Mouse (Mus musculus): ENCODE results near the gene Cnppd1. TPM values are rescaled to one million over a fixed set of nuclear protein-coding genes. Genes with fewer than 3 reads are reported as not detected.

Gene Cnppd1
- 35.1 and 38.3 TPM in 2 replicates for polyA plus RNA-seq (2015; fragmentation: Nextera tagmentation; extraction: Ambion mirVana)

- Histone ChIP-seq H3K4me1 (replicated peaks; ENCODE audit: control insufficient read depth, insufficient read depth) (0 out of 2 replicates have a peak, but pooled peaks cover 3% of the 10 kb centered on the region), H3K27ac (replicated peaks) (peak within 1 kb of the TSS; percentile 96), H3K4me3 (ENCODE audit: low read depth, low read length) (peak within 1 kb of the TSS; percentile 82), H3K9me3 (ENCODE audit: control insufficient read depth, low read length) (no peaks in the 10 kb centered on the region), H3K9ac (ENCODE audit: low read length) (peak within 1 kb of the TSS; percentile 88), H3K27me3 (ENCODE audit: control insufficient read depth, insufficient read depth, low read length) (no peaks in the 10 kb centered on the region), H3K4me2 (replicated peaks; ENCODE audit: low read depth) (peak within 1 kb of the TSS; percentile 89), H3K36me3 (ENCODE audit: control insufficient read depth, insufficient read depth, low read length) (peaks cover 35% of the 10 kb centered on the region)
- peak; percentile 89 for ATAC-seq (ENCODE audit: low FRiP score, low TSS enrichment)
- WGBS, result under 1% methylated on average over 87 of the region's 91 CpGs
- peak; percentile 98 for DNase-seq (ENCODE audit: low spot score)
- no peak for TF ChIP-seq EP300 (optimal IDR thresholded peaks at IDR 0.05)
- peak; percentile 71 for TF ChIP-seq CTCF (IDR thresholded peaks at IDR 0.05; ENCODE audit: low read depth)
Measured at GRCm38 (mm10) chr1:75142301-75143261, at the start of gene Cnppd1, which contains the start of gene Retreg2. Gene Cnppd1, minus strand, starts transcription at chr1:75142711. Gene Retreg2, plus strand, starts transcription at chr1:75142778.

- peaks cover 15% of the 10 kb centered on the region for H3K36me3 ChIP-seq (ENCODE audit: control insufficient read depth, insufficient read depth, low read length)
- H3K27ac ChIP-seq (replicated peaks), result peak within 1 kb of the TSS; percentile 97
- peak within 1 kb of the TSS; percentile 83 for H3K4me3 ChIP-seq (ENCODE audit: low read depth, low read length)
- no peaks in the 10 kb centered on the region for H3K9me3 ChIP-seq (ENCODE audit: control insufficient read depth, low read length)
- peak within 1 kb of the TSS; percentile 95 for H3K4me2 ChIP-seq (replicated peaks; ENCODE audit: low read depth)
- peaks cover 6% of the 10 kb centered on the region; the same call in 1 of the 2 replicates for H3K4me1 ChIP-seq (replicated peaks; ENCODE audit: control insufficient read depth, insufficient read depth)
- no peaks in the 10 kb centered on the region for H3K27me3 ChIP-seq (ENCODE audit: control insufficient read depth, insufficient read depth, low read length)
- peak; percentile 96 for DNase-seq (ENCODE audit: low spot score)
- WGBS, result under 1% methylated on average over 56 of the region's 56 CpGs
- TF ChIP-seq CTCF (IDR thresholded peaks at IDR 0.05; ENCODE audit: low read depth) (peak; percentile 22; the same call in 1 of the 2 replicates), EP300 (optimal IDR thresholded peaks at IDR 0.05) (no peak)
- peak within 1 kb of the TSS; percentile 92 for H3K9ac ChIP-seq (ENCODE audit: low read length)
- ATAC-seq (ENCODE audit: low FRiP score, low TSS enrichment), result peak; percentile 99
Measured at GRCm38 (mm10) chr1:75191622-75192402, 49.3 kb upstream of the Cnppd1 start, which contains the start of the genes Ankzf1 and Atg9a. Gene Ankzf1, plus strand, starts transcription at chr1:75192151. Gene Atg9a, minus strand, starts transcription at chr1:75192196.

- WGBS, result 42% methylated on average over 5 of the region's 5 CpGs
- H3K9me3 ChIP-seq (ENCODE audit: control insufficient read depth, low read length), result no peaks in the 10 kb centered on the region
- peak overlapping the region; percentile 83 for H3K4me3 ChIP-seq (ENCODE audit: low read depth, low read length)
- no peak for DNase-seq (ENCODE audit: low spot score)
- H3K4me1 ChIP-seq (replicated peaks; ENCODE audit: control insufficient read depth, insufficient read depth), result peaks cover 6% of the 10 kb centered on the region; the same call in 1 of the 2 replicates
- H3K27me3 ChIP-seq (ENCODE audit: control insufficient read depth, insufficient read depth, low read length), result no peaks in the 10 kb centered on the region
- TF ChIP-seq EP300 (optimal IDR thresholded peaks at IDR 0.05) (no peak), CTCF (IDR thresholded peaks at IDR 0.05; ENCODE audit: low read depth) (no peak)
- H3K36me3 ChIP-seq (ENCODE audit: control insufficient read depth, insufficient read depth, low read length), result peaks cover 12% of the 10 kb centered on the region
- peak overlapping the region; percentile 92 for H3K9ac ChIP-seq (ENCODE audit: low read length)
- ATAC-seq (ENCODE audit: low FRiP score, low TSS enrichment), result peak; percentile 3; the same call in 1 of the 2 replicates
- peak overlapping the region; percentile 90 for H3K27ac ChIP-seq (replicated peaks)
- peak overlapping the region; percentile 95 for H3K4me2 ChIP-seq (replicated peaks; ENCODE audit: low read depth)
Measured at GRCm38 (mm10) chr1:75191258-75191621, 48.7 kb upstream of the Cnppd1 start.

GRCm38 (mm10) chr1:75190577-75190976 lies 48.1 kb upstream of the Cnppd1 start:
- no peaks in the 10 kb centered on the region for H3K27me3 ChIP-seq (ENCODE audit: control insufficient read depth, insufficient read depth, low read length)
- 57% methylated on average over 2 of the region's 2 CpGs for WGBS
- peaks cover 15% of the 10 kb centered on the region for H3K36me3 ChIP-seq (ENCODE audit: control insufficient read depth, insufficient read depth, low read length)
- H3K27ac ChIP-seq (replicated peaks), result no peak overlapping the region
- H3K4me1 ChIP-seq (replicated peaks; ENCODE audit: control insufficient read depth, insufficient read depth), result peaks cover 6% of the 10 kb centered on the region; the same call in 1 of the 2 replicates
- ATAC-seq (ENCODE audit: low FRiP score, low TSS enrichment) (no peak), DNase-seq (ENCODE audit: low spot score) (no peak)
- H3K9me3 ChIP-seq (ENCODE audit: control insufficient read depth, low read length), result no peaks in the 10 kb centered on the region
- TF ChIP-seq EP300 (optimal IDR thresholded peaks at IDR 0.05) (no peak), CTCF (IDR thresholded peaks at IDR 0.05; ENCODE audit: low read depth) (no peak)
- H3K9ac ChIP-seq (ENCODE audit: low read length), result peak overlapping the region; percentile 31; the same call in 1 of the 2 replicates
- peak overlapping the region; percentile 95 for H3K4me2 ChIP-seq (replicated peaks; ENCODE audit: low read depth)
- H3K4me3 ChIP-seq (ENCODE audit: low read depth, low read length), result no peak overlapping the region

- no peaks in the 10 kb centered on the region for H3K9me3 ChIP-seq (ENCODE audit: control insufficient read depth, low read length)
- H3K27me3 ChIP-seq (ENCODE audit: control insufficient read depth, insufficient read depth, low read length), result no peaks in the 10 kb centered on the region
- WGBS, result 82% methylated on average over 2 of the region's 2 CpGs
- no peak overlapping the region for H3K9ac ChIP-seq (ENCODE audit: low read length)
- no peak for TF ChIP-seq CTCF (IDR thresholded peaks at IDR 0.05; ENCODE audit: low read depth)
- TF ChIP-seq EP300 (optimal IDR thresholded peaks at IDR 0.05), result no peak
- H3K4me1 ChIP-seq (replicated peaks; ENCODE audit: control insufficient read depth, insufficient read depth), result peaks cover 3% of the 10 kb centered on the region; the same call in 1 of the 2 replicates
- no peak overlapping the region for H3K4me2 ChIP-seq (replicated peaks; ENCODE audit: low read depth)
- H3K27ac ChIP-seq (replicated peaks), result no peak overlapping the region
- DNase-seq (ENCODE audit: low spot score), result no peak
- H3K4me3 ChIP-seq (ENCODE audit: low read depth, low read length), result no peak overlapping the region
- peaks cover 22% of the 10 kb centered on the region for H3K36me3 ChIP-seq (ENCODE audit: control insufficient read depth, insufficient read depth, low read length)
- ATAC-seq (ENCODE audit: low FRiP score, low TSS enrichment), result no peak
Measured at GRCm38 (mm10) chr1:75187914-75188483, 45.5 kb upstream of the Cnppd1 start.

All from stomach, postnatal 0 days (tissue).